Mouse (Mus musculus) cerebellum, adult 9-10 months (tissue): ENCODE measurements around the gene Lrrc17.
A peak's percentile ranks its signal among the peaks of the same experiment; 100 is the strongest.
"Not testable (repeated sequence)": the region's sequence is repeated elsewhere in the genome, so short reads cannot be mapped to it uniquely, and the experiment has no call there.

Experiments
- DNase-seq: peaks from one replicate; pipeline ENCODE4 v3.0.0; 2022

The Lrrc17 gene

DNA sequence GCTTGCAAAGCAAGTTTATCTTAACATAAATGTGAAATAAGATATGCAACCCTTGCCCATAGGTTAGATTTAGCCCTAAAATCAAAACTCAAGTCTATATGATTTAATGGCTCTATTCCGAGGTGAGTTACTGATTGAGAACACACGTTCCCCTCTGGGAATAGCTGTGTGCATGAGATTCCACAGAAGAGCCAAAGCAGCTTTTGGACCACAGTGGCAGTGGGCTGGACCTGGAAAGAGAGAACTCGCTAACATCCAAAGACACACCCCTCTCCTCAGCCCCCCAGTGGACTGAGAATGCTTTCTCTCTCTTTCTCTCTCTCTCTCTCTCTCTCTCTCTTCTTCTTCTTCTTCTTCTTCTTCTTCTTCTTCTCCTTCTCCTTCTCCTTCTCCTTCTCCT is 1.5 kb downstream of the Lrrc17 start:
- DNase-seq: no peak

DNA sequence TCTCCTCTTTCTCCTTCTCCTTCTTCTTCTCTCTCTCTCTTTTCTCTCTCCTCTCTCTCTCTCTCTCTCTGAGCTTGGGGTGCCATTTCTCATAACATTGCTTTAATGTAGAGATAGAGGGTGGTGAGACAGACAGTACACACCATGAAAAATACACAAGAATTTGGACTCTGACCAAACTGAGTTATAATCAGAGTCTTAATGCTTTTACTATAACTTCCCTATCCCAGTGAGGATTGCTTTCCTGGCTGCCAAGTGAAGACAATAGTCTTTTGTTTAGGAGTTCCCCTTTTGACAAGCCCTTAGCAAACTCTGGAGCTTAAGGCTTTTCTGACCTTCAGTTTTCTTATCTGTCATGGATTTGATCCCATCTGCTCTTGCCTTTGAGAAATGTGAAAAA is 1.9 kb downstream of the Lrrc17 start:
- DNase-seq: no peak

DNA sequence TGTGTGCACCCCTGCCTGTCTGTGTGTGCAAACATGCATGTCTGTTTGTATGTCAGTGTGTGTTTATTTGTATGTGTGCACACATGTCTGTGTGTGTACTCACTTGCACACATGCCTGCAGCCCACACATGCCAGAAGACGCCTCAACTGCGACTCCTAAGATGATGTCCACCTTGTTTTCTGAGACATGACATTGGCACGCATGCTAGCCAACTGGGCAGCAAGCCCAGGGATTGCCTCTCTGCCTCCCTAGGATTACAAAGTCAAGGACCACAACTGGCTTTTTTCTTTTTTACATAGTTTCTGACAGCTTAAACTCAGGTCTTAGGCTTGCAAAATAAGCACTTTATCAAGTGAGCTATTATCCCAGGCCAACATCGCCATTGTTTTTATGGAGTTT is 2.4 kb downstream of the Lrrc17 start:
- DNase-seq: no peak

DNA sequence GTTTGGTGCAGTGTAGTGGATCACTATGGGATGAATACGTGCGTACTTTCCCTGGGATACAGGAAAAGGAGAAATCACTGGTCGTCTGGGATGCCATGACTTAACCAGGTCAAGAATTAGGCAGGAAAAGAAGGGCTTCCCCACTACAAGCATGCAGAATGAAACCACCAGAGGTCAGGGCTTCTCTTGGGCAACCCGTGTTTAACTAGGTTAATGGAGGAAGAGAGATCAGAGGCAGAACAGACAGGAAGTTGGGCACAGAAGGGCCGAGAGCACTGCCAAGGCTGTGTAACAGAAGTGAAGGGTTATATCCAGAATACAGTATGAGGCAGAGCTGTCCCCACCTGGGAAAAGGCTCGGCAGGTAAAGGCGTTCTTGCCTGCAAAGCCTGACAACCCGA is 3.6 kb downstream of the Lrrc17 start:
- DNase-seq: no peak

DNA sequence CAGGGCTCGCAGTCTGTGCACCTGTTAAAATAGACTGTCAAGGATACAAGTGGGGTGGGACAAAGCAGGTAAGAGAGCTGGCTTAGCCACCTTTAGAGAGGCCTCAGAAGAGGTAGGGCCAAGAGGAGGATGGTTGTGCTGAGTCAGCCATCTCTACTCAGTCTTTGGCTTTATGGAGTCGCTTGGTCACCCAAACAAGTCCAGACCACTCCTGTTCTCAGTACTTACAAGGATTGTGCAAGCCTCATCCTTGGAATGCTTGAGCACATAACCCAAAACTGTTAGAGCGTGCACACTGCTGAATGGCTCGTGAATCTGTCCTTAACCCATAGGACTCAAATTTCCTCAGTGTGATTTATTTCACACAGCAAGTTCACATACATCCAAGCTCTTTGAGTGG is 10.3 kb downstream of the Lrrc17 start:
- DNase-seq: no peak

DNA sequence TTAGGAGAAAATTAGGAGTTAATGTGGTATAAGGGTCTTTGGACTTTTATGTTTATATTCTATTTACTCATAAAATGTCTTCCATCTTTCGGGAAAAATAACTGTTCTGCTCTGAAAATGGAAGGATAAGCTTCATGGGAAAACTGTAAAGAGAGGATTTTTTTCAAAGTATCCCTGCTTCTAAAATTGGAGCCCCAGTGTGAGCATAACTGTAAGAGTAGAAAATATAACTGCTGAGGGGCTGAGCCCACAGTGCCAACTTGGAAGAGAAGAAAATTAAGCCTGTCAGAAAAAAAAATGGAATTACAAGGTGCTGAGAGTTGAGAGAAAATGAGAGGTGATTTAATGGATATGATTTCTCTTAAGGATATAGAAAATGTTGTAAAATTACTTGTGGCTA is 11.4 kb downstream of the Lrrc17 start:
- no peak for DNase-seq

DNA sequence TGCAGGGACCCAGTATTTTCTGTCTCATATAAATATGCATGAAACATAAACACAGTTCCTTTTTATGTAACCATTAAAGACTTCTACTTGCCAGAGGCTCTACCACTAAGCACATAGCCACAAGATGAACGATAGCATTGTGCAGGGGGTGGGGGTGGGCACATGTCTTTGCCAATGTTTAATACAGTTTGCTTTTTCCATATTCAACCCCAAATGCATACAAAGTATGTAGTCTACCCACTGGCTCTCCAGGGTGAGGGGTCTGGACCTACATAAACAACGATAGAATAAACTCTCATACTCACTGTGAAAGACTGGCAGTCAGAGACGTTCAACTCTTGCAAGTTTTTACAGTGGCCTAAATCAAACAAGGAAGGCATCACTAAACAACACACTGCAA is 13.1 kb downstream of the Lrrc17 start:
- no peak for DNase-seq

DNA sequence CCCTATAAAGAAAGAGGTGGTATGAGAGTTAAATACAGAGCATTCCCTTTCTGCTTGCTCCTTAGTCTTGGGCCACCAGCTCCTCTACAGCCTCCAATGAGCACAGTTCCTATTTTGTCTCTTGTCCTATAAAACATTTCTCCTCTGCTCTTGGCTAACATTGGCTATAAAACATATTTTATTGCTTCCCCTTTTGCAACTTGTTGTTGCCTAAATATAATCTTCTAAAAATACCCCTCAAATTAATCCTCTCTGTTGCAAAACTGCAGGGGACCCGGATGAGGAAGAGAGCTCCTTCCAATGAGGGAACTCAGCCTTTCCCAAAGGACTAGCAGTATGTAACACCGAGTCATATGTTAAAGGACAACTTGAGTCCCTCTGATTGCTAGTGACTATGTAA is 20.6 kb downstream of the Lrrc17 start:
- DNase-seq: no peak

DNA sequence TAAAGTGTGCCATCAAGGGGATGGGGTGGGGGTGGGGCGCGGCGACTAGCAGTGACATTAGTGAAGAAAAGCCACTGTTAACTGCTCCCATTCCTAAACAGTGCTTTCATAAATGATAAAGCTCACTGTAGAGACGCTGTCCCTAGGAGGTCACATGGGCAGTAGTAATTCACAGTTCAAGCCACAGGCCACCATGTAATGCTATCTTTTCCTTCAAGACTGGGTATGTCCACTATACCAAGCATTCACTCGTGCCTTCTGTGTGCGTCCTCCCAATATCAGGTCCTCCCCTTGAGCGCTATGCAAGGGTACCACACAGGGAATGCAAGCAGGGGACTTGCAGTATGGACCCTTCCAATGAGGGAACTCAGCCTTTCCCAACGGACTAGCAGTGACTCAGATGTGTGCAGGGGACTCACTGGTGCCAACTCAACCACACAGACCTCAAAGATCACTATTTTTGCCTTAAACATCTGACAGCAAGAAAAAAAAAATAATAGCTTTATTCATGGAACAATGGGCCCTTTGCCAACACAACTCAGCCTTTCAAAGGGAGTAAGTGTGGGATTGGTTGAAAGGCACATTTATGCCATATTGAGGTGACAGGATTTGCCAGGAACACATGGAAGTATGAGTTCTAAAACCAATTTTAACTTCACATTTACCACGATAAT is 22.2 kb downstream of the Lrrc17 start:
- no peak for DNase-seq

DNA sequence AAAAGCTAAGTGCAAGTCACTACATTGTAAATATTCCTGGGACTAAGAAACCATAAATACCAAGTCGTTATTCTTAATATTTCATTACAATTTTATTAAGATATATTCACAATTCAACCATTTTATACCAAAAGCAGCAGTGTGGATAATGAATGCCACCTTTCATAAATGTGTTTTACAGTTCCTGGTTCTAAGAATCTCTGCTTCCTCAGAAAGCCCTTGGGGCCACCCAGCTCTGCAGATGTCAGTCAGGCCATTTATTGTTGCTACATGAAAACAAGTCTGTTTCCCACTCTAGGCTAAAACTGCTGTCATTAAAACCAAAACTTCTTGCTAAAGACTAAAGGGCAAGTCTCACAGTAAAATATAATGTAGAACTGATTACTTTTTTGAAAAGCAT is 24.4 kb downstream of the Lrrc17 start:
- no peak for DNase-seq

DNA sequence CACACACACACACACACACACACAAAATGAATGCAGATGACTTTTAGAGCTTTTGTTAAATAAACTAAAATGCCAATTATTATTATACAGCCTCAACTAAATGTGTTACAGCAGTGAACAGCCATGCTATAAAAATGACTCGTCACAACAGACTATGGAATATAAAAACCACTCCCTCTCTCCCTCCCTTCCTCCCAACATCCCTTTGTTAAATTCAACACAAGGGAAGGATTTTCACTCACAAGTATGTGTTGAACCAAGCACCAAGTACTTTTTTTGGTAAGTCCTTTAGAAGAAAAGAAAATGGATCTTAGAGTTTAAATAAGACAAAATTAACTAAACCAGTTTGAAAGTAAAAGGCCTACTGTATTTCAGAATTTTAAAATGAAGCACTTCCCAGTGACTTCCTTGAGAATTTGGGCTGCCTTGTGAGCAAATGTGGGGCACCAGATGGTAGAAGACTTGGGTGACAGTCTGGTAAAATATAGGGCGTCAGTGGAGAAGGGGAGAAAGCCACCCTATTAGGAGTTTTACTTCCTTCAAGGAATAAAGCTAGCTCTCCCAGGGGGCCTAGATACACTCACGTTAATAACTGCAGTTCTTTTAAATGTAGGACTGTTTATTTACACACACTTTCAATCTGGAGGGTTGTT is 29.5 kb downstream of the Lrrc17 start:
- DNase-seq: no peak

DNA sequence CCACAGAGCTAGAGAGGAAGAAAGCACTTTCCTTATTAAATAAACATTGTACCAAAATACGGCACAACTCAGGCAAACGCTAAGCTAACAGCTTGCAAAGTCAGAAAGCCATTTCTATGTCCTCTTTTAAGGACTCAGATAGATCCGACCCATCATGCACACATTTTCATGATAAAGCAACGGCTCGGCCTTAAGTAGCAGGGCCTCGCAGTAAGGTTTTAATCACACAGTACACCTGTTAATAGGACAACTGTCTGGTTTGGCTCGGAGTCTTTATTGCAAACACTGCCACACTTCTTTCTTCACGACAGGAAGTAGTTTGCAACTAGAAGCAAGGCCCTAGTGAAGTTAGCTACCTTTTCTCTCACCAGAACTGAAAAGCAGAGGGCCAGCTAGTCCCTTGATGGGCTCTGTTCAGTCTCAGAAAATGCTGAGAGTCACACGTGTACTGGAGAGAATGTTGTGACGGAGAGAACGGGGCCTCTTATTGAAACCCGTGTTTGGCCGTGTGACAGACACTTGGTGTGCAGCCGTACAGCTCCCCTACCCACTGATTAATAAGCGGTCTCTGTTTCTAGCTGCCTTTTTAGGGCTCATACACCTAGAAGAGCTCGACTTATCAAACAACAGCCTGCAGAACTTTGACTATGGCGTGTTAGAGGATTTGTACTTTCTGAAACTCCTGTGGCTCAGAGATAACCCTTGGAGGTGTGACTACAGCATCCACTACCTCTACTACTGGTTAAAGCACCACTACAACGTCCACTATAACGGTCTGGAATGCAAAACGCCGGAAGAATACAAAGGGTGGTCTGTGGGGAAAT is 31.2 kb downstream of the Lrrc17 start:
- no peak for DNase-seq

DNA sequence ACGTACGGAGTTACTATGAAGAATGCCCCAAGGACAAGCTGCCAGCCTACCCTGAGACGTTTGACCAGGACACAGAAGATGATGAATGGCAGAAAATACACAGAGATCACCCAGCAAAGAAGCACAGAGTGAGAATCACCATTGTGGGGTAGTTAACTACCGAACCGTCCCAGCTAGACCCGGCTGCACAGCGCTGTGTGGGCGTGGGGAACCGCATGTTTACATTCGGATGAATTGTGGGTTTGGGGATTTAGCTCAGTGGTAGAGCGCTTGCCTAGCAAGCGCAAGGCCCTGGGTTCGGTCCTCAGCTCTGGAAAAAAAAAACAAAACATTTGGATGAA is 31.8 kb downstream of the Lrrc17 start:
- no peak for DNase-seq

DNA sequence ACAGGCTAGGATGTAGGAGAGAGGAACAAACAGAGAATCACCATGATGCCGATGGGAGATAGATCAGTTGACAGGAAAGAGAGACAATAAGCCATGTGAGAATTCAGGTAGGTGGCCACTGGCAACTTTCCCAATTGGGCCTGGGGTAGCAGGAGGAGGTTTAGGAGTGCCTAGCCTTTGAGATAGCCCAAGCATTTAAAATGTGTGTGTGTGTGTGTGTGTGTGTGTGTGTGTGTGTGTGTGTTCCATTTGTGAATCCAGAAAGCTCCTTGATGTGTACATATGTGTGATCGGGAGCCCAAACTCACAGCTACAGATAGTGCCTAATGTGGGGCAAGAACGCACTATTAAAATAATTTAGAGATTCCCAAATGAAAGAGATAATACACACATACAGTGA is 34.8 kb downstream of the Lrrc17 start:
- DNase-seq: no peak

DNA sequence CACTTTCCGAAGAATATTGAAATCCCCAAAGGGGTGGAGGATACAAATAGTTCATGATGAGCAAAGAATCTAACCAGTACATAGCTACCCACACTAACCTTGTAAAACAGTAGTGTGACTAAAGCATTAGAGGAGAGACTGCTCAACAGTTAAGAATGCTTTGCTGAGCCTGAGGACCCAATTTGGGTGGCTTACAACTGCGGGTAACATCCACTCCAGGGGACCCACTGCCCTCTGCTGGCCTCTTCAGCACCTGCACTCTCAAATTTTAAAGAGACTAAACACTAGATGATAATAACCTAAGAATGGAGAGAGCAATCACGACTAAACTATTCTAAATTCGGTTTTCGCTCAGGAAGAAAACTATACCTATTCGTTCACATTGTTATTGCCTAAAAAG is 43.4 kb downstream of the Lrrc17 start:
- DNase-seq: peak; percentile 5

DNA sequence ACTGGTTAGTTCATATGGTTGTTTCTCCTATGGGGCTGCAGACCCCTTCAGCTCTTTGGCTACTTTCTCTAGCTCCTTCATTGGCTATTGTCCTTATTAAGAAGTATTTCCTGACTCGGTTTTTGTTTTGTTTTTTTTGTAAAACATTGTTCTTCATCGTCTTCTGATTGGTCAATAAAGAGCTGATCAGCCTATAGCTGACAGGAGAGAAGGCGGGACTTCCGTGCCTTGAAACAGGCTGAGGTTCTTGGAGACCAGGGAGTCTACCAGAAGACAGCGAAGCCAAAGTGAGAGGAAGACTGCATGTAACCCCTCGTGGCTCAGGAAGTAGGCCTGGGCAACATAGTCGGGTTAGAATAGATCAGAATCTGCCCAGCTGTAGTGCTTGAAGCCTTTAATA is 44.3 kb downstream of the Lrrc17 start:
- DNase-seq: no peak

DNA sequence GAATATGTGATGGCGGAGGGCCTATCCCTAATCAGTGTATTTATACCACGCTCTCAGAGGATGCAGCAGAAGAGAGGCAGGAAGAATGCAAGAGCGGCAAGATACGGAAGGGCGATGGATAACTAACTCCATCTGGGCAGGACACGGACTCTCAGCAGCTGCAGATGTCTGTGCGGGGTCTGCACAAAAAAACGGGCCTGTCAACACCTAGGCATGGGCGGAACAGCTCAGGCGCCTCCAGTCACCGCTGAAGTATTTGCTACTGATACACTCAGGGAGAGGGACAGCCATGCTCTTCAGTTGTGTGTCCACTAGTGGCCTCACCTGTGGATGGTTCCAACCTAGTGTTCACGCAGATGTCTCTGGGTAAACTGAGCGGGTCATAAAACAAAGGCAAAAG is 44.9 kb downstream of the Lrrc17 start:
- DNase-seq: no peak

DNA sequence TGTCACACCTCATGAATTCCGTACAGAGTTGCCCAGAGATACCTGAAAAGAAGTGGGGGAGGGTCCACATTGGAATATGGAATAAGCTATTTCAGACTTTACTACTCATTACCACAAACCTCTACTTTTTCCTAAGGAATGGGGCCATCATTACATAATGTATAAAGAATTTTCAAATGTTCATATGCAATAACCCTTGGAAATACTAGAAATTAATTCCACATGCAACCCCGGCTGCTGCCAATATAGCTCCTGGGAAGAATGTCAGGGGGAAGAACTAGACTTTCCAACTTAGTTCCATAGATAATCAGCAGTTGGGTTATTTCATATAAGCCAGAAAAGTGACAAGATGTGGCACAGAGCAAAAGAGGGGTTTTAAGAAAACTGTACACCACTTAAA is 48.7 kb downstream of the Lrrc17 start:
- DNase-seq: no peak

DNA sequence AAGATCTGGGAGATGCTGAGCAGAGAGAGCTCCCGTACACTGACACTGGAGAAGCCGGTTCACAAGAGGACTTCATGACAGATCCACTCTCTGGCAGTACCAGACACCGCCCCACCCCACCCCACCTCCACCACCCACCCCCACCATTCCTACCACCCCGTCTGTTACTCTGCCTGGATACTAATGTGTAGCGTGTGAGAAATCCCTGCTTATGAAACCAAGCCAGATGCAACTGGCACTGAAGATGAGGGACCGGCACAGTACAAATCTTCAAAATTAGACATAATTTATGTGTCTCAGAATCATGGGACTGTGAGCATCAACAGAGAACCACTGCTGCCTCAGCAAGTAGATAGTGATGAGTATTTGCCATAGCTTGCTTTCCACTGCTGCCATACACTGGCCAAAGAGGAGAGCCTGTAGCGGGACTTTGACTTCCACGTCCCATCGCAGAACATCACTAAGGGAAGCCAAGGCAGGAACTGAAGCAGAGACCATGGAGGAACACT is 49.9 kb downstream of the Lrrc17 start:
- no peak for DNase-seq

DNA sequence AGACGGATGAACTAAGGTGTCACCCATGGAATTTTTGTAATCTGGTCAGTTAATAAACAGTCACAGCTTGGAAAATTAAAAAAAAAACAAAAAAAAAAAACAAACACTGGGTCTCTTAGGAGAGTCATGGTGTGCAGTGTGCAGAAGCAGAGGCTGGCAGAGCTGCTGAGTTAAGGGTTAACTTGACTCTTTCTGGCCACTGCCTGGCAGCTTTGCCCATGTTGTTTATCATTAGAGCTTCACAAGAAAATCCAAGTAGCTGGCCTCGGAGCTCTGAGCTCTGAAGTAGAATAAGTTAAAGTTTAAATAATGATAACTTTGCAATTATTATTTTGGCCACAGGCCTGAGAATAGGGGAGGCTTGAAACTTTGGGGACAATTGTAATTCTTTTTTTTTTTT is 56.2 kb downstream of the Lrrc17 start:
- not testable (repeated sequence) for DNase-seq

DNA sequence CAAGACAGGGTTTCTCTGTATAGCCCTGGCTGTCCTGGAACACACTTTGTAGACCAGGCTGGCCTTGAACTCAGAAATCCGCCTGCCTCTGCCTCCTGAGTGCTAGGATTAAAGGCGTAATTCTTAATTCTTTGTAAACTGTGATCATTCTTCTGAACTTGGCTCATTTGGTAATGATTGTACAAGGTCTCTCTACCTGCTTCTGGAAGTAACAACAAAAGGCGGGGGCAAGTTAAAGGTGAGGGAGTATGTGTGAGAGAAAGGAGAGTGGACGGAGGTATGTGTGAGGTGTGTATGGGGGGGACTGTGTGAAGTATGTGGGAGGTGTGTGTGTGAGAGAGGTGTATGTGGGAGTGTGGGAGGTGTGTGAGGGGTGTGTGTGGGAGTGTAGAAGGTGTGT is 56.6 kb downstream of the Lrrc17 start:
- no peak for DNase-seq

DNA sequence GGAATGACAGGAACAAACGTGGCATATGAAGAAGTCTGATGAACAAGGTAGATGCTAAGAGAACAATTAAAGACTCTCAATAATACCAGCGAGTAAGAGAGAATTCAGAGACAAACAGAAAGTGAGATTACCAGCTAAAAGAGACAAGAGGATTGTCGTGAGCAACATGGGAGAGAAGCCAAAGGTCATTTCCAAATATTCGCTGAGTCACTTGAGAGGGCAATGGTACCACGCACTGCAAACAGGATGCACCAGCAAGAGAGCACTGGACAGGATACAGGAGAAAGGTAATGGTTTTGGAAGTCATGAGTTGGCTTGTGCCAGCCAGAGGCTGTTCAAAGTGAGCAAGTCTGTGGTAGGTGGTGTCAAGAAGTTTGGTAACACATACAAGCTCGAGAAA is 62.6 kb downstream of the Lrrc17 start:
- no peak for DNase-seq

DNA sequence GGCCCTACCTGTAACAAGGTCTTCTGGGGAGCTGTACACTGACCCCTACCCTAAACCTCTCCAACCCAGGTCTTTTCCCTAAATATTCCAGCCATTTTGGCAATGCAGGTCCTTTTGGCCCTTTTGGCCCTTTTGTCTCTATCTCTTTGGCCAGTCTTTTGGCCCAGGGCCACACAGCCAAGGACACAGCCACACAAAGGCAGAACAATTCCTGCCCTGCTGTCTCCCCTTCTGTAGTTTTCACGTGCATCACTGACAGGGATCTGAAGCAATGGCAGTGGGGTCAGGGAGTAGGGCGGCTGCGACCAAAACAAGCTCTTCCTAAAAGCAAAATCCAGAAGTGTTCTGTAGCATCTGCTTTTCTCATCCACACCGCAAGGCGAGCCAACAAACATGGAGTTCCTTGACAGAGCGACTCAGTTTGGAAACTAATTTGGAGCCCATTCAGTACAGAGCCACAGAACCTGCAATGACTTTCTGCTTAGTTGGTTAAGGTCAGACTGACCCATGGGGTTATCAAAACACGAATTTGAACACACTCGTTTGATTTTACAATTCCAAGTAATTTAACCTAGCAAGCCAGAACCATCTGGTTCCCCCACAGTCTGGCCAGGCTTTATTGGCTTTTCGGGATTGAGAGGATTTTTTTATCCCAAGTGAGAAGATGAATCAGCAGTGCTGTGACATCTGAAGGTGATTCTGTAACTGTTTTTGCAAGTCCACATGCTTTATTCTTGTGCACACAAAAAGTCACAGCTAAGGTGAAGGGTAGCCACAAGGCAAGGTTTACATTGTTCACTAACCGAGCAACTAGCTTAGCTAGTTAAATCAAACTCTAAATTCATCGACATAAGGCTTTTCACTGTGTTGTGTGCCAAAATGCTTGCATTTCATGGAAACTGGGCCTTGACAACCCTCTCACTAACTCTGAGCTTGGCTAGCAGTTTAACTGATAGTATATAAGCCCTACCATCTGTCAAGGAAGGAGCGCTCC is 65.2 kb downstream of the Lrrc17 start:
- peak; percentile 36 for DNase-seq
